Mouse (Mus musculus) heart, embryonic 10.5 days (tissue): ENCODE measurements around the gene Gm21497. TPM values are rescaled to one million over a fixed set of nuclear protein-coding genes. Genes with fewer than 3 reads are reported as not detected.
"Not testable (repeated sequence)": the region's sequence is repeated elsewhere in the genome, so short reads cannot be mapped to it uniquely, and the experiment has no call there.

Experiments
- DNase-seq: peaks from one replicate; pipeline ENCODE4 v3.0.0-alpha.2; 2017; ENCODE audit warnings: low spot score
- H3K27ac ChIP-seq: fragments of 300-500 bp; sonication (generic); 2 replicates; pipeline ENCODE4 v1.5.1; 2016; ENCODE audit warnings: mild to moderate bottlenecking
- H3K27me3 ChIP-seq: fragments of 300-500 bp; sonication (generic); 2 replicates; pipeline ENCODE4 v1.6.1; 2016; ENCODE audit warnings: mild to moderate bottlenecking; ENCODE audit not compliant: poor library complexity, insufficient read depth, severe bottlenecking
- H3K36me3 ChIP-seq: fragments of 300-500 bp; sonication (generic); 2 replicates; pipeline ENCODE4 v1.6.1; 2016; ENCODE audit warnings: mild to moderate bottlenecking, moderate library complexity
- H3K4me1 ChIP-seq: fragments of 300-500 bp; sonication (generic); 2 replicates; pipeline ENCODE4 v1.6.1; 2016; ENCODE audit warnings: mild to moderate bottlenecking
- H3K4me3 ChIP-seq: fragments of 300-500 bp; sonication (generic); 2 replicates; pipeline ENCODE4 v1.5.1; 2016; ENCODE audit warnings: mild to moderate bottlenecking, moderate library complexity
- H3K9me3 ChIP-seq: fragments of 300-500 bp; sonication (generic); 2 replicates; pipeline ENCODE4 v1.6.1; 2016; ENCODE audit warnings: mild to moderate bottlenecking, moderate library complexity
- WGBS: fragments of 180-500 bp; shearing (Covaris S2); methylation state at CpG from one replicate; pipeline ENCODE4 v1.1.7; 2016; 5-methylcytosine and 5-hydroxymethylcytosine counted together
- polyA plus RNA-seq: library from polyadenylated mRNA; unstranded; fragments of >200 nt; fragmentation: Nextera tagmentation; extraction: Ambion mirVana; gene quantifications from 2 replicates; pipeline ENCODE4 v1.2.1, GENCODE M21; 2016

The Gm21497 gene
- polyA plus RNA-seq = not detected in 2 replicates

- not testable (repeated sequence) for H3K27ac ChIP-seq, H3K9me3 ChIP-seq, H3K4me1 ChIP-seq, H3K27me3 ChIP-seq, H3K36me3 ChIP-seq, H3K4me3 ChIP-seq, DNase-seq
- WGBS = no CpG with 5 or more reads among the region's 5 CpGs
Observed at GRCm38 (mm10) chrY:61646446-61646845, at the start of gene Gm21497. Gene Gm21497, plus strand, starts transcription at chrY:61646746.
